Comparison of ENCODE assay signal across 13 mouse cellular contexts in the genomic region with DNA sequence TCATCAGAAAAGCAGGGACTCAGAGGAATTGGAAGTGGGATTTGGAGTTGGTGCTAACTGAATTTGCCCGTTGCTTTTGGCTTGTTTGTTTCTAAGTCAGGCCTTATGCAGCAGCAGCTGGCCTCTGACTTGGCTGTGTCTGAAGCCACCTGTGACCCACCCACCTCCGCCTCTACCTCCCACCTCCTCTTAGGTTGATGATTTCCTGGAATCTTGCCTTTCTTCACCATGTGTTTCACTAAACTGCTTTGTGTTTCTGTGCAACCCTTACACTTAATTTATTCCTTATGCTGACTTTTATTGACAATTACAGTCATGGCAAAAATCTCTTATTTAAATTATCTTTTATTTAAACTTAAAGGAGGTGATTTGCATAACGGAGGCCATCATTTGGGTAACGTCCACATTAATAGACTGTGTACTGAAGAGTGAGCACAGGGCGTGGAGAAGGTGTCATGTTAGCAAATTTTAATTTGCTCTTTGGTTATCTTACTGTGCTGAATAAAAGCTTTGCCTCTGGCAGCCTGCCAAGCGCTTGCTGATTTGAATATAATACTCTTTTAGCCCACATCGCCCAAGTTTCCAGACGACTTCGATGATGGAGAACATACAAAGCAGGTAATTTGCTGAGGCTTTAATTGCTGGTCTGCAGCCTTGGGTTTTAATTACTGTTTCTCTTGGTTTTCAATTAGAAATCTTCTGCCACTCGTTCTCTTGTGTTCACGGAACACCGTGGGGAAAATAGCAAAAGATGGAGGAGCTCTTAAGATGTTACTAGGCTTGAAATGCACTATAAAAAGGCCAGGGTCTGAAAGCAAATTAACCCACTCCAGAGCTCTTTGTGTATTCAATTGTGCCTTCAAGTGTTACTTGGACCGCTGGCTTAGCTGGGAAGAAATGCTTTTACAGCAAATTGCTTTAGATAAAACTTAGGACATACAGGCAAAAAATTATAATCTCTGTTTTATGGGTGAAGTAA. TPM values are rescaled to one million over a fixed set of nuclear protein-coding genes. Genes with fewer than 3 reads are reported as not detected.
DNase-seq lines count a peak whose midpoint lies in the region; ATAC-seq and TF ChIP-seq lines count a peak whose summit lies in the region.
"Had no signal": no experiment of that assay in that cellular context is flagged by ENCODE, and none has a peak within 500 bp of the region (broad histone marks: within the 10 kb centered on the region; RNA-seq: fewer than 3 reads in every experiment).

No protein-coding gene starts in this region.

- no peak overlapping the region for H3K9ac ChIP-seq in forebrain, embryonic 15.5 days (replicated peaks)
- H3K9ac ChIP-seq in liver, embryonic 12.5 days: no peak overlapping the region
- H3K9ac ChIP-seq: heart, embryonic 15.5 days; limb, embryonic 15.5 days had no signal

- no peak for TF ChIP-seq CTCF in layer of hippocampus, adult 2 months (conservative IDR thresholded peaks at IDR 0.05)
- TF ChIP-seq CTCF in olfactory bulb, adult 2 months (IDR thresholded peaks at IDR 0.05; ENCODE audit: insufficient read depth, low read depth, low read length): no peak

- peaks cover 5% of the 10 kb centered on the region; the same call in 1 of the 2 replicates for H3K36me3 ChIP-seq in forebrain, embryonic 15.5 days
- H3K36me3 ChIP-seq in liver, embryonic 12.5 days: peaks cover 53% of the 10 kb centered on the region

- H3K27ac ChIP-seq in layer of hippocampus, adult 2 months: peak overlapping the region; percentile 48; the same call in 1 of the 2 replicates
- peak overlapping the region; percentile 68 for H3K27ac ChIP-seq in forebrain, embryonic 15.5 days (replicated peaks)
- H3K27ac ChIP-seq in olfactory bulb, adult 2 months (ENCODE audit: insufficient read depth, low read depth, low read length): peak overlapping the region; percentile 58; the same call in 1 of the 2 replicates
- H3K27ac ChIP-seq in liver, embryonic 12.5 days: no peak overlapping the region
- H3K27ac ChIP-seq: heart, embryonic 15.5 days; kidney, postnatal 0 days; limb, embryonic 15.5 days had no signal

- peaks cover 16% of the 10 kb centered on the region for H3K4me1 ChIP-seq in forebrain, embryonic 15.5 days
- peaks cover 8% of the 10 kb centered on the region for H3K4me1 ChIP-seq in olfactory bulb, adult 2 months (ENCODE audit: control insufficient read depth, insufficient read depth, low read length)
- no peaks in the 10 kb centered on the region for H3K4me1 ChIP-seq in liver, embryonic 12.5 days

- no peaks in the 10 kb centered on the region for H3K27me3 ChIP-seq in forebrain, embryonic 15.5 days
- no peaks in the 10 kb centered on the region for H3K27me3 ChIP-seq in liver, embryonic 12.5 days (replicated peaks)
- H3K27me3 ChIP-seq: heart, embryonic 15.5 days; limb, embryonic 15.5 days had no signal

- TF ChIP-seq POLR2A in olfactory bulb, adult 2 months (IDR thresholded peaks at IDR 0.05; ENCODE audit: insufficient read depth, low read depth, low read length): no peak

- H3K9me3 ChIP-seq in forebrain, embryonic 15.5 days: no peaks in the 10 kb centered on the region
- H3K9me3 ChIP-seq in liver, embryonic 12.5 days (replicated peaks): no peaks in the 10 kb centered on the region
- H3K9me3 ChIP-seq: heart, embryonic 15.5 days; limb, embryonic 15.5 days had no signal

- H3K4me3 ChIP-seq in layer of hippocampus, adult 2 months: no peak overlapping the region
- H3K4me3 ChIP-seq in forebrain, embryonic 15.5 days: no peak overlapping the region
- H3K4me3 ChIP-seq in olfactory bulb, adult 2 months (ENCODE audit: insufficient read depth, low read depth, low read length): no peak overlapping the region
- no peak overlapping the region for H3K4me3 ChIP-seq in liver, embryonic 12.5 days
- H3K4me3 ChIP-seq: heart, embryonic 15.5 days; limb, embryonic 15.5 days had no signal

- 8% methylated on average over 13 of the region's 13 CpGs for WGBS in forebrain, embryonic 15.5 days
- 18% methylated on average over 13 of the region's 13 CpGs for WGBS in olfactory bulb, adult 2 months
- 82% methylated on average over 13 of the region's 13 CpGs for WGBS in liver, embryonic 12.5 days (ENCODE audit: insufficient replicate concordance)

- peak; percentile 91 for ATAC-seq in forebrain, embryonic 15.5 days (replicated peaks)
- no peak for ATAC-seq in activated CD4-positive, CD25-positive, alpha-beta regulatory T cell, adult 4 months
- no peak for ATAC-seq in liver, embryonic 12.5 days
- ATAC-seq: lung, postnatal 0 days had no signal

- DNase-seq in layer of hippocampus, adult 2 months (ENCODE audit: low spot score in 2 of 2): no peak
- no peak for DNase-seq in layer of hippocampus, adult 9-10 months (ENCODE audit: low spot score)
- DNase-seq in right cerebral cortex, postnatal 10 days (ENCODE audit: low spot score in 2 of 2): peak; percentile 76 to 78
- DNase-seq in right cerebral cortex, postnatal 36 days (ENCODE audit: low spot score in 2 of 2): no peak
- DNase-seq: gastrocnemius, postnatal 25 days had no signal

- no peak overlapping the region for H3K4me2 ChIP-seq in forebrain, embryonic 15.5 days (replicated peaks)
- no peak overlapping the region for H3K4me2 ChIP-seq in liver, embryonic 12.5 days
- H3K4me2 ChIP-seq: heart, embryonic 15.5 days; limb, embryonic 15.5 days had no signal

RNA-seq across cellular contexts. Expression of a gene that starts 33.5 kb away (rescaled TPM):
- total RNA-seq in layer of hippocampus, adult 2 months (2021): 100 to 1,000 TPM; 181 TPM
- 332 and 333 TPM in 2 replicates for polyA plus RNA-seq in forebrain, embryonic 15.5 days (2015; fragmentation: Nextera tagmentation; extraction: Ambion mirVana)
- polyA plus RNA-seq in olfactory bulb, adult 2 months (2012; ENCODE audit: insufficient read depth, insufficient read length, low replicate concordance, missing spikeins): 413 and 726 TPM in 2 replicates
- polyA plus RNA-seq in activated CD4-positive, CD25-positive, alpha-beta regulatory T cell, adult 4 months (2017; shearing (Covaris generic)): 100 to 1,000 TPM; 294 to 327 TPM
- polyA plus RNA-seq in liver, embryonic 12.5 days (2016; fragmentation: Nextera tagmentation; extraction: Ambion mirVana): 130 TPM in 2 replicates

RNA-seq across cellular contexts. Expression of a gene that starts 57.6 kb away (rescaled TPM):
- total RNA-seq in layer of hippocampus, adult 2 months (2021): 10 to 100 TPM; 26.3 to 26.7 TPM
- polyA plus RNA-seq in forebrain, embryonic 15.5 days (2015; fragmentation: Nextera tagmentation; extraction: Ambion mirVana): 8.1 and 9.5 TPM in 2 replicates
- polyA plus RNA-seq in olfactory bulb, adult 2 months (2012; ENCODE audit: insufficient read depth, insufficient read length, low replicate concordance, missing spikeins): not detected in 2 replicates
- 1 to 10 TPM; 2.0 to 2.7 TPM for polyA plus RNA-seq in activated CD4-positive, CD25-positive, alpha-beta regulatory T cell, adult 4 months (2017; shearing (Covaris generic))
- polyA plus RNA-seq in liver, embryonic 12.5 days (2016; fragmentation: Nextera tagmentation; extraction: Ambion mirVana): 7.6 and 8.5 TPM in 2 replicates

Comparison
In these comparisons a context has a peak if more than half of its experiments do, and no peak if none do; other contexts are left out.
1. DNase-seq: peak in right cerebral cortex, postnatal 10 days (2 of 2); none in layer of hippocampus, adult 2 months (0 of 2), layer of hippocampus, adult 9-10 months (single experiment) and right cerebral cortex, postnatal 36 days (0 of 2).